Mouse (Mus musculus) Patski (cell line): ENCODE data around the gene Pik3r6. TPM values are rescaled to one million over a fixed set of nuclear protein-coding genes. Genes with fewer than 3 reads are reported as not detected.

Experiments used
- ATAC-seq: fragments of 100-300 bp; one replicate; pipeline ENCODE4 v1.8.0; 2021
- CTCF ChIA-PET: fragments of 350-600 bp; sonication (Branson Sonifier 250); formaldehyde crosslinking; loops from one replicate; lab custom pipeline; 2022; ENCODE audit warnings: inconsistent platforms; lab: Charles Lee
- POLR2A ChIA-PET: fragments of 350-600 bp; sonication (Branson Sonifier 250); formaldehyde crosslinking; loops from one replicate; lab custom pipeline; 2022; ENCODE audit warnings: antibody characterized with exemption, inconsistent platforms; lab: Charles Lee
- DNase-seq: peaks from one replicate; pipeline ENCODE4 v3.0.0-alpha.2; 2011; ENCODE audit warnings: low read depth, low spot score
- H3K27me3 ChIP-seq: fragments of 371-371 bp; one replicate; pipeline ENCODE4 v1.5.1; 2021
- CTCF ChIP-seq: fragments of 100-300 bp; IDR thresholded peaks from one replicate; pipeline ENCODE4 v1.5.1; 2021
- in situ Hi-C: fragments of 300-500 bp; cut with MboI; formaldehyde crosslinking; loops from 3 replicates; pipeline ENCODE4 v1.11.1; 2018; ENCODE audit warnings: low pct_unique_long_range_greater_than_20kb, mixed read lengths
- polyA plus RNA-seq: library from polyadenylated mRNA; unstranded; gene quantifications from one replicate; pipeline ENCODE4 v1.2.3, GENCODE M21; 2021

Gene Pik3r6
- polyA plus RNA-seq, 1 experiment from 2014 or later, result 1.5 TPM

- ChIA-PET POLR2A (no interaction called here), CTCF (interaction anchor here (1.2 to 2.7 kb wide), 5 partner anchors 11 to 239 kb away, joined by 4 to 11 read pairs (median 5); no protein-coding TSS in a partner anchor)
- DNase-seq, result no peak
- no peak for TF ChIP-seq CTCF
- H3K27me3 ChIP-seq, result no peaks in the 10 kb centered on the region
- in situ Hi-C loops, result loop anchor here (5.0 kb wide), 1 partner anchor 66 kb away; no protein-coding TSS in a partner anchor
- ATAC-seq, result no peak
Observed at GRCm38 (mm10) chr11:68486093-68486492, 16.7 kb upstream of the Pik3r6 start.

- no peak for TF ChIP-seq CTCF
- no peaks in the 10 kb centered on the region for H3K27me3 ChIP-seq
- ATAC-seq, result no peak
- POLR2A ChIA-PET, result no interaction called here
- CTCF ChIA-PET, result interaction anchor here (1.7 kb wide), 1 partner anchor 46 kb away, joined by 5 read pairs; no protein-coding TSS in a partner anchor
- in situ Hi-C loops, result loop anchor here (5.0 kb wide), 1 partner anchor 65 kb away; no protein-coding TSS in a partner anchor
- no peak for DNase-seq
Observed at GRCm38 (mm10) chr11:68487720-68488119, 15.1 kb upstream of the Pik3r6 start.

- CTCF ChIA-PET, result no interaction called here
- no peaks in the 10 kb centered on the region for H3K27me3 ChIP-seq
- DNase-seq (no peak), ATAC-seq (no peak)
- POLR2A ChIA-PET, result no interaction called here
- TF ChIP-seq CTCF, result no peak
- in situ Hi-C loops, result loop anchor here (5.0 kb wide), 1 partner anchor 64 kb away; no protein-coding TSS in a partner anchor
Observed at GRCm38 (mm10) chr11:68488256-68488824, 14.5 kb upstream of the Pik3r6 start.

- no peaks in the 10 kb centered on the region for H3K27me3 ChIP-seq
- no peak for ATAC-seq
- POLR2A ChIA-PET, result no interaction called here
- TF ChIP-seq CTCF, result no peak
- DNase-seq, result no peak
- CTCF ChIA-PET, result no interaction called here
- in situ Hi-C loops, result loop anchor here (5.0 kb wide), 1 partner anchor 63 kb away; no protein-coding TSS in a partner anchor
Observed at GRCm38 (mm10) chr11:68489236-68489635, 13.6 kb upstream of the Pik3r6 start.

- in situ Hi-C loops, result no loop called here
- no peaks in the 10 kb centered on the region for H3K27me3 ChIP-seq
- no peak for ATAC-seq
- no peak for TF ChIP-seq CTCF
- DNase-seq, result no peak
- ChIA-PET POLR2A (no interaction called here), CTCF (interaction anchor here (1.5 kb wide), 1 partner anchor 22 kb away, joined by 3 read pairs; no protein-coding TSS in a partner anchor)
Observed at GRCm38 (mm10) chr11:68492592-68492991, 10.2 kb upstream of the Pik3r6 start.

- in situ Hi-C loops, result no loop called here
- no peak for ATAC-seq
- DNase-seq, result no peak
- POLR2A ChIA-PET, result no interaction called here
- CTCF ChIA-PET, result no interaction called here
- H3K27me3 ChIP-seq, result no peaks in the 10 kb centered on the region
- TF ChIP-seq CTCF, result no peak
Observed at GRCm38 (mm10) chr11:68493760-68494159, 9.1 kb upstream of the Pik3r6 start.

- CTCF ChIA-PET, result no interaction called here
- no peak for TF ChIP-seq CTCF
- DNase-seq, result no peak
- H3K27me3 ChIP-seq, result no peaks in the 10 kb centered on the region
- POLR2A ChIA-PET, result interaction anchor here (0.7 kb wide), 1 partner anchor 178 kb away, joined by 3 read pairs; no protein-coding TSS in a partner anchor
- no peak for ATAC-seq
- in situ Hi-C loops, result no loop called here
Observed at GRCm38 (mm10) chr11:68497081-68497480, 5.7 kb upstream of the Pik3r6 start.

GRCm38 (mm10) chr11:68498517-68498916, 4.3 kb upstream of the Pik3r6 start:
- POLR2A ChIA-PET, result no interaction called here
- CTCF ChIA-PET, result no interaction called here

GRCm38 (mm10) chr11:68498999-68499699, 3.7 kb upstream of the Pik3r6 start:
- no peaks in the 10 kb centered on the region for H3K27me3 ChIP-seq
- DNase-seq, result no peak
- in situ Hi-C loops, result no loop called here
- no peak for TF ChIP-seq CTCF
- POLR2A ChIA-PET, result no interaction called here
- CTCF ChIA-PET, result no interaction called here
- no peak for ATAC-seq

More at GRCm38 (mm10) chr11:68498517-68498916, 4.3 kb upstream of the Pik3r6 start:
- no peak for ATAC-seq
- no peak for TF ChIP-seq CTCF
- DNase-seq, result no peak
- H3K27me3 ChIP-seq, result no peaks in the 10 kb centered on the region
- in situ Hi-C loops, result no loop called here

GRCm38 (mm10) chr11:68500949-68501350, 1.9 kb upstream of the Pik3r6 start:
- TF ChIP-seq CTCF, result no peak
- DNase-seq (no peak), ATAC-seq (no peak)
- peaks cover 4% of the 10 kb centered on the region for H3K27me3 ChIP-seq
- in situ Hi-C loops, result no loop called here
- ChIA-PET CTCF (interaction anchor here (1.3 kb wide), 1 partner anchor 64 kb away, joined by 5 read pairs; no protein-coding TSS in a partner anchor), POLR2A (interaction anchor here (0.6 kb wide), 1 partner anchor 383 kb away, joined by 3 read pairs; no protein-coding TSS in a partner anchor)

- no peak for ATAC-seq
- in situ Hi-C loops, result no loop called here
- ChIA-PET POLR2A (no interaction called here), CTCF (no interaction called here)
- peaks cover 10% of the 10 kb centered on the region for H3K27me3 ChIP-seq
- no peak for TF ChIP-seq CTCF
- no peak for DNase-seq
Observed at GRCm38 (mm10) chr11:68502408-68502807, 411 bp upstream of the Pik3r6 start.
